Mouse (Mus musculus) naive thymus-derived CD4-positive, alpha-beta T cell, adult 2 months (primary cell): ENCODE data around the gene Hoxd9.

Experiments used
- DNase-seq: peaks from one replicate; pipeline ENCODE4 v3.0.0-alpha.2; 2011; ENCODE audit warnings: low read depth

The Hoxd9 gene

DNA sequence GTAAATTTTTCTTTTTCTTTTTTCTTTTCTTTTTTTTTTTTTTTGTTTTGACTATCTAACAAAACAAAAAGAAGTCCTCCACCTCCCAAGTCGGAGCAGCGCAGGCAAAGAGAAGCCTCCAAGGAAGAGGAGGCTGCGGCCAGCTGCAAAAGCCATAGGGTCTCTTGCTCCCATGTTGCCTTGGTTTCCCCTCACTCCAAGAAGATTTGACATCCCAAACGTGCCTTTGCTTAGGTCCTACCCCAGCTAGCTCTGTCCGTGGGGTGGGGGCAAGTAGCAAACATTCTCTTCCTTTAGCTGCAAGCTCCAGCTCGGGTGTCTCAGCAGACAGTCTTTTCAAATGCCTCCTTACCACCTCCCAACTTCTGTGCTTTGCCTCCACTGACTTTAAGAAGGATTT lies 36.2 kb downstream of the Hoxd9 start:
- no peak for DNase-seq

DNA sequence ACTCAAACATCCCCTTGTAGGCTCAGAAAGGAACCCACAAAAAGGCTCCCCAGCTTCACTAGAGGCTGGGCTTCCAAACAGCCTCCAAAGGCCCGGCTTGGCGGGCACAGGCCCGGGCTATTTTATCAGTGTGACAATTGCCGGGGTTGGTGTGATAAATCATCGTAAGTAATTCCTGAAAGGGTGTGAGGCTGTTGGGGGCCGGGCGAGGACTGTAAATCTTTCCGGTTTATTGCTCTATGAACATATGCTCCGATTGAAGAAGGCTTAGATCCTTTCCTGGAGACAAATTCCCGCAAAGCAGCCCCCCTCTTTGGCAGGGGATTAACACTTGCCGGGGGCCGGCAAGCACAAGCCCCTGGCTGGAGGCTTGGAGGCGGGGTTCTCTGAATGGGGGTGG lies 36.9 kb downstream of the Hoxd9 start:
- no peak for DNase-seq

DNA sequence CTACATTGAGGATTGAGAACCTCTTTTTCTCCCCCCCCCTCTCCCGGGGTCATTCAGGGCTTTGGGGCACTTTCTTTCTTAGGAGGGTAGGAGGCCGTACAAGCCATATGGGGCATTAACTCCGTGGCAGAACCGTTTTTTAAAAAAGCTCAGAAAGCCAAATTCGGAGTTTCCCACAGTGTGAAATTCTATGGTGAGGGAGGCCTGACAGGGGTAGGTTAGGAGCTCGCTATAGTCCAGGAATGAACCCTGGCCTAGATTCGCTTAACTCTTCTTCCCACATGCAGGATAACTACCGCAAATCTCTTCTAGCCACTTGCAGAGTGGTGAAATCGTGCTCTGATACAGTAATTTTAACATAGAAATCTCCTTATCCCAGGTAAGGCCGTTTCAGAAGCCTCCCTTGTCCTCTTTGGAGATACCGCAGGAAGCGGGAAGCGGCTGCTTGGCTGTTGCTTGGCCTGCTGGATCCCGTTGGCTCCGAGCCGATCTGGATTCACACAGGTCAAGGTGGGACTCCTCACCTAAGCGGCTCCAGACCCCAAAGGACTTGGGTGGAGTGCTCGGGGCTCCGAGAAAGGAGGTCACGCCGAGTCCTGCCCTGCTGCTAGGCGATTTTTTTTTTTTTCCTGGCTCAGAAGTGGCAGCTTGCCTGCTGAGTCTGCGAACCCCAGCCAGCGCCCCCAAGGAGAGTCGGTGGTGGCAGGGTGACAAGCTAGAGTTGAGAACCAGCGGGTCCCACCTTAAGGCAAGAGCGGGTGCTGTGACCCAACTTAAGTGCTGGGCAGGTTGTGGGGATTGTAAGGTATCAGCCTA lies 37.7 kb downstream of the Hoxd9 start:
- no peak for DNase-seq

DNA sequence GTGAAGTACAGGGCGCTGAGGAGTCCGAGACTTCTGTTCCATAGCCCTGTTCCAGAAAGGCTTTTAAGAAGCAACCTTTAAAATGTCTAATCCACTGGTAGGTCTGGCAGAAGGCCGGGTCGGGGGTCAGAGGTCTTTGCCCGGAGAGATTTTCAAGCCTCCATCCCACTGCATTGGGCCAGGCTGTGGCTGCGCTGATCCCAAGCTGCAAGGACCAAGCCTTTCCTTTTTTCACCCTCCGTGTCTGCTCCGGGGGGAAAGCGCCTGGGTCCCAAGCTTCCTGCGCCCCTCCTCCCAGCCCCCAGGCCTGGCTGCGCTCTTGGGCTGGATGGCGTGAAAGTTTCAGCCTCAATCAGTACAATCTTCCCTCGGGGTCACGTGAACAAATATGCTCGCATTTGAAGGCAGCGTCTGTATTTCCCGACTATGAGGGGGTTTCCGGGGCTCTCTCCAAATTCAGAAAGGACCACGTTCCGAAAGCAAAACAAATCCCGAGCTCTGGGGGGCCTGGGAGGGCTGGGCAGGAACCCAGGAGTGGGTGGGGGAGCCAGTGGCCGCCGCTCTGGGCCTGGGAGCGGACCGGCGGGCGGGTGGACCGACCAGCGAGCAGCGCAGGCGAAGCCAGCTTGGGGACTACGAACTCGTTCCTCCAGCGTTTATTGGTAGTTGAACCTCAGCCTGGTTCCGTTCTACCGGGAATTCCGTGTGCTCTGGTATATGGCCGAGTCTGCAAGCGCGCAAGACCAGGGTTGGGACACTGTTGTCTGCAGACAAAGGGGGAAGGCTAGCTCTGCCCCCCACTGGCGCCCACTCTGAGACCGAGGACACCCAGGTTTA lies 38.5 kb downstream of the Hoxd9 start:
- no peak for DNase-seq

DNA sequence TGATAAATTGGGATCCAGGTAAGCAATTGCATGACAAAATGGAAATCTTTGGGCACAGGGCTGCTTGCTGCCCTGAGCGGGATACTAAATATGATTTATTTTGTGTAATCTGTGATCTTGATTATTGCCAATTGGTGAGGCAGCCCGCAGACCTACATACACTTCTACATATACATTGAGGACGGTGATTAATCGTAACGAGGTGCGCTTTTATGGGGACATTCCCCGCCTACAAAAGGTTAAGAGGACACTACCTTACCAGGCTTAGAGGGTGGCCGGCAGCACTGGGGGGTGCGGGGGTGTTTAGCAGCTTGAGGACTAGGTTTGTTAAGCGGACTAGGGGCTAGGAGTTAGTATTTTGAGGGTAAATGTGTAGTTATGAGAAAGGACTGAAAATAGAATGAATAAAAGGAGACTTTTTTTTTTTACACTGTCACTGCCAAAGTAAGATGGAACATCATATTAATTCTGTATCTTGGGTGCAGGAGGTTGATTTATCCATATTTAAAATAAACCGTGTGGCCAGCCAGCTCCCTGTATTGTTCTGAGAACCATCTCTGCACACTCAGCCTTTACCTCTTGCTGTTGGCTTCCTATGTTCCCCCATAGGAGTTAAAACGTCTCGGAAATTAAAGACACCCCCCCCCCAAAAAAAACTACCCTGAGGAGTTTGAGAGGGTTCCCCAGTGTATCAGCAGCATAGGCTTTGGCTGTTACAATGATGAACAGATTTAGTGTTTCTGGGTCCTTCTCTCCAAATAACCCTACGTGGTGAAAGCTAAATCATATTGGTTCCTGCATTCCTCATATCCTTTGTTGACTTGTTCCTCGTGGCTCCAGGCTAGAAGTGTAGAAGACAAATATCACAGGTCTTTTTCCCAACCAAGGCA lies 39.4 kb downstream of the Hoxd9 start:
- no peak for DNase-seq

DNA sequence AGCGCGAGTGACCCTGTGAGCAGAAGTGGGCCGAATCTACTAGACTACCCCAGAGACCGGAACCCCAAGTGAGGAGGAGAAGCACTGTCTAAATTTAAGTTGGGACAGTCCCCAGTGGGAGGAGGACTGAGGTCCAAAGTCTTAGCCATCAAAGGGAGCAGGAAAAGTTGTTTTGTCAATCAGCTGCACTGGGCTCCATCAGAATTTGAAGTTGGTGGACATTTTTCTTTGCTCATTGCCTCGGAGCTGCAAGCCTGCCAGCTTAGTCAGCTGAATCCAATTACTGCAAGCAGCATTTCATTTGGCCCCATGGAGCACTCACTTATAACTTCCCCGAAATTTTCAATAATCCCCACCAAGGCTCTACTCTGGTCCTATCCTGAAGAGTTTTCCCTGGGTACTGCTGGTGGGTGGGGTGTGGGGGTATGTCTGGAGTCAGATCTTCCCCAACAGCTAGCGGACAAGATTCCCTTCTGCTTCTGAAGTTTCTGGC lies 40.1 kb downstream of the Hoxd9 start:
- DNase-seq: no peak

DNA sequence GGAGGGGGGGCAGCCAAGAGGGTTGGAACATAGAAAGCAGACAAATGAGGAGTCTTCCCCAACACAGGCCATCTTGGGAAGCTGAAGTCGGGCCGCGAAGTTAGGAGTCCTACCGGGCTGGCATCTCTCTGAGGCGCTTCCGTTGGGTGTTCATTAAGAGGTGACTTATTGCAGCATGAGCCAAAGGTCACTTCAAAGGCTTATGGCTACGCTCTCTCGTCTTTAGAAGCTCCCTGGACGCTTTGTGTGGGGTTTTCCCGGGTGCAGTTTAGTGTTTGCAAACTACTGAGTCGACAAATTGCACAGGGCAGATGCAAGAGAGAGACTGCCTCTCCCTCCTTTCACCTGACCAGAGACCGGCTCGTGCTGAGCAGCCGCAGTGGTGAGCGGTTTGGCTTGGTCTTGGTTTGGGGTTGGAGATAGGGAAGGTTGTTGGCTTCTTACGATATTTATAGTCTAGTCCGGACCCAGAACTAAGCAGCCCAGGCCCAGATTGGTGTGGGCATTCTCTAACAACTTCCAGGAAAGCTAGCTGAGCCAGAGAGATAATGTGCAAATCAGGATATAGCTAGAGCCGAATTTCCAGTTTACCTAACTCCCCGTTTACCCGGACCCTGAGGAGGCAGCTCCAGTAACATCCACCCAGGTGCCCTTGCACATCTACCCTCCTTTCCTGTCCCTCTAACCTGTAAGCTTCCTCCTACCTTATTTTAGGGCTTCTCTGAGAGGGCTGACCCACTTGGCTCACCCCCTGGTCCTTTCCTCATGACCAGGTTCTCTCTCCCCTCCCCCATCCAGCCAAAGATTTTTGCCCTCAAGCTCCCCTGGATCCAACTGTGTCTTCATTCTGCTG lies 41.3 kb downstream of the Hoxd9 start:
- no peak for DNase-seq

DNA sequence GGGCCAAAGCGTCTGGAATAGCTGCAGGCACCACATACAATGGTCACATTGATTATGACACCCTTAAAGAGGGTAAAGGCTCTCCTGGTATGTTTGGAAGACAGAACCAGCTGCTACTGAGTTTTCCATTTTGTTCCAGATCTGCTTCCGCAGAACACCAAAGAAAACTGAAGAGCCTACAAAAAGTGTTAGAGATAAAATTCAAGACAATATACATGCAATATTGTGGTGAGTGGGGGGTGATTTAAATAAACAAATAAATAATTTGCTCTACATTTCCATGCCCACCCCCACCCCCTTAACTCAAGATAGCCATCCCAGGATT lies 41.9 kb downstream of the Hoxd9 start:
- DNase-seq: no peak

DNA sequence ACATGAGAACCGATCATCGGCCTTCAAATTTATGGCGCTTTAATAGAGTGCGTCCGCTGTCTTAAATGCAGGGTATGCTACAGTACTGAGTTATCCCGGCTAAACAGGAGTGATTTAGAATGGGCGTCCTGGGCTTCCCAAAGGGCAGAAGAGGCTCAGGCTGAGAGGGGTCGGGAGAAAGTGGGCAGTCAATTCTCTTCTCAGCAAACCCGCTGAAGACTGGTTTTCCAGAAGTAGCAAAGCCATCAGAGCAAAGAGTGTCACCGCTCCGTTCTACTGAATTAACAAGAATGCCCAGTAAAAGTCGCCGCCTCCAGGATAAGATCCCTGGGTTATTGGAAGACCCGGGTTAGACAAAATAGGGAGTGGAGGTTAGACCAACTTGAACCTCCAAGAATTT lies 42.3 kb downstream of the Hoxd9 start:
- DNase-seq: no peak

DNA sequence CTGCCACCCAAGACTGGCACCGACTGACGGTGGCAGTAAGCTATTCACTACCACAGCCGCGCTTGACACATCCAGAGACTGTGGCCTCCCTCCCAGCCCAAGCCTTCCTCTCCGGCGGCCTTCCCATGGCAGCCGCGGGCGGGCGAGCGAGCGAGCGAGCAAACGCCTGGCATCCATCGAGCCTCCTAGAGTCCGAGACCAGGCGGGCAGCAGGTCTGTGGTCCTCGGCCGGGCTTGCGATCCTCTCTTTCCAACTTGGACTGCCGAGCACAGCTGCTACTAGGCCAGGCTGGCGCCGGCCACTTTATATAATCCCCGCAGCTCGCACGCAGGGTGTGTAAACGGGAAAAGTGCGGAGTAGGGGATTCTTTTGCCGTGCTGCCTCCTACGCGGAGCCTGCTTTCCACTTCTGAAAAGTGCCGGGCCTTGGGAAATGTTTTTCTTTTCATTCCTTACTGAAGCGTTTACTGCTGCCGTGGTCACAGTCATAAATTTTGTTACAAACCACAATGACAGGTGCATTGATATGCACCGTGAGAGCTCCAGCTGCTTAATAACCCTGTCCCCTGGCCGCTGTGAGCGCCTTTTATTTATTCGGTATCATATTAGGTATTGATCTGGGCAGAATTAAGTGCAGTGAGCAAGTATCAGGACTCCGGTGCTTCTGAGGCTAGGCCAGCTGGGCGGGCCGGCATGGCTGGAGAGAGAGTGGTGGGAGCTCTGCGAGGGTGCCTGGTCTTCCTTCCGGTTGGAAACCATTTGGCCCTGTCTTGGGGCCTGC lies 43.0 kb downstream of the Hoxd9 start:
- DNase-seq: no peak

DNA sequence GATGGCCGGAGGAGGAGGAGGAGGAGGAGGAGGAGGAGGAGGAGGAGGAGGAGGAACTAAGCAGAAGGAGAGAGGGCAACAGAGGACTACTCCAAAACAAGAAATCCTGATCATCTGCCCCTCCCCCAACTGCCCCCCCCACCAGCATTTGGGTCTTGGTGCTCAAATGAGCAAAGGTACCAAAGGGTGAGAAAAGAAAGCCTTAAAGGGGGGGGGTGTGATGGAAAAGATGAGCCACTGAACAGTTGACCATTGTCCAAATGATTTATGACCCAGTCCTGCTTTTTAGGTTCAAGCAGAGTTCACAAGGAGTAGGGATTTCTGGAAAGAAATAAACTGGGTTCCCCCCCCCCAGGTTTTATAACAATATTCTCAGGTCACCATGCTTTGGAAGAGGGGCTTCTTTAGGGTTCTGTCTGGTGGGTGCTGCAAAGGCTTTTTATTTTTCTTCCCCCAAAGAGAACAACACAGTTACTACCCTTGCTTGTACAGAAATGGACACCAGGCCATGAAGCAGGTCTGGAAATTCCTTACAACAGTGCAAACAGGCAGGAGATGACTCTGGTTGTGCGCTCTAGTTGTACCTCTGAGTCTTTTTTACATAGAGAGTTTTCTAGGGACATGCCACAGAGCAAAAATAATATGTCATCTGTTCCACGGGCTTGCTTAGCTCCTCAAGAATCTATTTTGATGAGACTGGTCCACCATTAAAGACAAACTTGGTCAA lies 43.9 kb downstream of the Hoxd9 start:
- DNase-seq: no peak

DNA sequence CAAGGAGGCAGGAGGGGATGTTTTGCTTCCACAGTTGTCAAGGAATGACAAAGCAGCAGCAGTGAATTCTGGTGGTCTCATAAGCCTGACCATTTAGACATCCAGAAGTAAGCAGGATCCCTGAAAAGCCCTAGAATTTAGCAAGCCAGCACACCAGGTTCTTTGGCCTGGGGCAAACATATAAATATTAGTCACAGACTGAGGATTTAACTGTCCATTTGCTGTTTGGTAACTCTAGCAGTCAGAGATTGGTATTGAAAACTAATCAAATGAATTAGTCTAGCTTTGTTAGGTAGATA lies 44.4 kb downstream of the Hoxd9 start:
- DNase-seq: no peak

DNA sequence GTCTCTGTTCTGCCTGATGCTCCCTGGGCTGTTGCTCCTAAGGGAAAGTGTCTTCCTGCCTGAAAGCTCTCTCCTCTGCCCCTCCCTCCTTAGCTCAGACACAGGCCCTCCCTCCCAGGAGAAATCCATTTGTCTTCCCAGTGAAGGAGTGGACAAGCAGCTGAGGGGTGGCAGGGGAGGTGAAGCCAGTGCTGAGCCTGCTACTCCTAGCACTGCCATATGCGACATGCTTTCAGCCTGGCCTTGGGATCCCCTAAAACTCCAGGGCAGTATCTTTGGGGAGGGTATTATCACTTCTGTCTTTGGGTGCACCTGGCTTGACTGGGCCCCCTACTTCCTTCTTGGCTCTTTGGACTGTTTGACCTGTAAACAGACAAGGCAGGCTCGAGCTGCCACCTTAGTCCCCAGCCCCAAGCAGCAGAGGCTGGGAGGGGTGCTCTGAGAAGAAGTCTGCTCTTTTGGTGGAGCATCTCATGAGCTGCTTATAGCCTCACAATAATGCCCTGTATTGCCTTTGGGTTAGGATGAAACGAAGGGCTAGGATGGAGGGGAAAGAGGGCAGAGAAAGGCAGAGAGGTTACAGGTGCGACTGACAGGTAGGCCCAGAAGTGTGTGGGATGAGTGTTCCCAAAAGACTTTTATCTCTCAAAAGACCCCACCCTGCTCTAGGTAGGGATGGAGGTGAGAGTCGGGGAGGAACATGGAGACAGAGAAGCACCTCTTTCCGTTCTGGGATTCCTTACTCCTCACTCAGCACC lies 48.2 kb downstream of the Hoxd9 start:
- DNase-seq: no peak

DNA sequence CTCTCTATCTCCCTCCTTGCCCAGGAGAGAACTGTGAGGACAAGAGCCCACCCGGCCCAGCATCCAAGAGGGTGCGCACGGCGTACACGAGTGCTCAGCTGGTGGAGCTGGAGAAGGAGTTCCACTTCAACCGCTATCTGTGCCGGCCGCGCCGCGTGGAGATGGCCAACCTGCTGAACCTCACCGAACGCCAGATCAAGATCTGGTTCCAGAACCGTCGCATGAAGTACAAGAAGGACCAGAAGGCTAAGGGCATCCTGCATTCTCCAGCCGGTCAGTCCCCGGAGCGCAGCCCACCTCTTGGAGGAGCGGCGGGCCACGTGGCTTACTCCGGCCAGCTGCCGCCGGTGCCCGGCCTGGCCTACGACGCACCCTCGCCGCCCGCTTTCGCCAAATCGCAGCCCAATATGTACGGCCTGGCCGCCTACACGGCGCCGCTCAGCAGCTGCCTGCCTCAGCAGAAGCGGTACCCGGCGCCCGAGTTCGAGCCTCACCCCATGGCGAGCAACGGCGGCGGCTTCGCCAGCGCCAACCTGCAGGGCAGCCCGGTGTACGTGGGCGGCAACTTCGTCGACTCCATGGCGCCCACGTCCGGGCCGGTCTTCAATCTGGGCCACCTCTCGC lies 48.9 kb downstream of the Hoxd9 start:
- DNase-seq: no peak

DNA sequence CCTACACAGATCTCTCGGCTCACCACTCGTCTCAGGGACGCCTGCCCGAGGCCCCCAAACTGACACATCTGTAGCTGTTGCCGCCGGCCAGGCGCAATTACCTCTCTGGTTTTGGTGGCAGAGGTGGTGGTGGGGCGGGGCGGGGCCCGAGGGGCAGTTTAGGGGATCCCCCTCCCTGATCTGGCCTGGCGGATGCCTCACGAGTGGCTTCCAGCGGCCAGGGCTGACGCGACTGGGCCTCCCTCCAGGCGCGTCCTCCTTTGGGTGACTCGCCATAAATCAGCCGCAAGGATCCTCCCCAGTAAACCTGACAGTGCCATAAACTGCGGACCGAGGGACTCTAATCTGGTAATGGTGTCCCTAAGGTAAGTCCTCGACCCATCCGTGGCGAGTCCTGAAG lies 49.5 kb downstream of the Hoxd9 start:
- no peak for DNase-seq

DNA sequence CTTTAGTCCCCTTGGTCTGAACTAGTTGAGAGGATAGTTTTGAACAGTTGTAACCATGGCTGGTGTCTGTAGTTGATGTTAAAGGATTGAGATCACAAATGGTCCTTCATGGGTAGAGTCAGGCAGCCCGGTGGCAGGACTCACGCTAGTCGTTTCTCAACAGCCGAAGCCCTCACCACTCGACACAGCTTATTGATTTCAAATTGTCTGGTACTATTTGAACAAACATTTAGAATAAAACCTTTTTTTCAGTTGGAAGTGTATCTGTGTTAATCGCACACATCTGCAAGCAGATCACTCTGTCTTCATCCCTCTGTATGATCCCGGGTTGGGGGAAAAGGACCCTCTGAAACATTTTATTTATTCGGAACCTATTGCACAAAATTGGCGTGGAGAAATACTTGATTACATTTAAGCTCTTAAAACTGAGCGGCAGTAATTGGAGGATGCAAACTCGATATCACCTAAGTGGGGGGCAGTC lies 50.2 kb downstream of the Hoxd9 start:
- DNase-seq: no peak

DNA sequence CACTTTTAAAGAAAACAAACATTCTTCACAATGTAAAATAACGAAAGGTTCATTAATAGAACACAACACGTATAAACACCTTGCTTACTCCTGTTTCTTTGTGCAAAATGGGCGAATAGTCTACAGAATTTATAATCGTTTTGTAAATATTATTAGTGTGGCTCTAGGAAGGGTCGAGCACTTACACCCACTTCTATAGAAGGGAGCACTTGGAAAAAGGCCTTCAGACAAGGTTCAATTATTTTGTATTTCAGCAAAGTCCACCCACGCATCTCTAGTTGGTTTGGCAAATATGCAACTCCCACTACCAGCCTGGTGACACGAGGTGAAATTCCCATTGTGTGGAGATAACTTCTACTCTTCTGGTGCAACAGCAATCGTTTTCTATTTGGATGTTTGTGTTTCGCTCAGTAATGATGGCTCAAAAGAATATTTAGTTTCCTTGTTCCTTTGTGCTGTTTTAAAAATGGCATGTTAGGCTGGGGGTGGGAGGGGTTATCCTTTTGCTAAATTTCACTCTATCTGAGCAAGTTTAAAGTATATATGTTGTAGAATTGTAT lies 51.0 kb downstream of the Hoxd9 start:
- DNase-seq: no peak

DNA sequence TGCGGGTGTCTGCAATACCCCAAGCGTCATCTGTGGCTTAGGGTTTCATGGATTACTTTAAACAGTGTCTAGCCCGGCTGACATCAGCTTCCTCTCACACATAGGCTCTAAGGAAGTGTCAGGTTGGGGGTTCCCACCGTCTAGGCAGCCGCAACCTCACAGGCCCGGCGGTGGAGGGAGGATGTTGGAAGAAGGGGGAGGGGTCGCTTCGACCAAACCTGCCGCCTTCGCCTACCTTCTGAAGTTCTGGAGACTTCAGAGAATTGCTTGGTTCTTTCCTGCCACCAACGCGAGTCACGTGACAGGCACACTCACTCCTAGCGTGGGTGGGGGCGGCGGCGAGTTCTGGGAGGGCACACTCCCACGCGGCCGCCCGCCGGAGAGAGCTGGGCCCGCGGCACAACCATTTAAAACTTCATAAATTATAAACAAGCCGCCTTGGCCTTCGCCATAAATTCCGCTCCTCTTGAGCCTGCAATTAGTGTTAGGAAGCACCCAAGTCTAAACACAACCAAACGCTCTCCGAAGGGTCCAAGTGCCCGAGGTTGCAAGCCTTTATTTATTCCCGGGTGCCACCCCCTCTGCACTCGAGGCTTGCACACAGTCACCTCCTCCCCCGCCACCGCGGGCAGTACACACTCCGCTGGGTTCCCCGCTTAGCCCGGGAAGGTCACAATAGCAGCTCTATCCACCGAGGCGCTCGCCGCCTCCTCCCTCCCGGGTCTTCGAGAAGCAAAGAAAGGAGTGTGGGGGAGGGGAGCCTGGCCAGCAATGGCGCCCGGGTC lies 52.0 kb downstream of the Hoxd9 start:
- peak; percentile 69 for DNase-seq
